Mouse (Mus musculus) kidney, adult 18-20 months (tissue): ENCODE results near the gene Asb8.
A peak's percentile ranks its signal among the peaks of the same experiment; 100 is the strongest.

ENCODE experiments used
- DNase-seq: peaks from one replicate; pipeline ENCODE4 v3.0.0; 2021

Gene Asb8

GRCm38 (mm10) chr15:98155272-98155671, 10.2 kb downstream of the Asb8 start:
- DNase-seq, result no peak

- no peak for DNase-seq
Observed at GRCm38 (mm10) chr15:98154631-98155030, 10.8 kb downstream of the Asb8 start.

DNA sequence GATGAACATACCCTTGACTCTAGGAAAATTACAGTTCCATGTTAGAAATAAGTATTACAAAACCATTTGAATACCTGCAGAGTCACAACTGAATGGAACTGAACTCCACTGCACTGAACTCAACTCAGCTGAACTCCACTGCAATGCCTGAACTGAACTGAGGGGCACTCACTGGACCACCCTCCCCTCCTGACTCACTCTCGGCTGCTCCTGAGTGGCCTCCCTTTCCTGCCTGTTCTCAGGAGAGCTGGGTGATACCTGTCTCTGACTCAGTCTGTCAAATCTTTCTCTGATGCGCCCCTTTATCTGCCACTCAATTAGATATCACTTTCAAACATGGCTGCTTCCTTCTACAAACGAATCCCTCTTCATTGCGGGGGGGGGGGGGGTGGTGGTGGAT, 11.3 kb downstream of the Asb8 start:
- DNase-seq, result no peak

GRCm38 (mm10) chr15:98153625-98154024, 11.8 kb downstream of the Asb8 start:
- DNase-seq, result no peak

DNA sequence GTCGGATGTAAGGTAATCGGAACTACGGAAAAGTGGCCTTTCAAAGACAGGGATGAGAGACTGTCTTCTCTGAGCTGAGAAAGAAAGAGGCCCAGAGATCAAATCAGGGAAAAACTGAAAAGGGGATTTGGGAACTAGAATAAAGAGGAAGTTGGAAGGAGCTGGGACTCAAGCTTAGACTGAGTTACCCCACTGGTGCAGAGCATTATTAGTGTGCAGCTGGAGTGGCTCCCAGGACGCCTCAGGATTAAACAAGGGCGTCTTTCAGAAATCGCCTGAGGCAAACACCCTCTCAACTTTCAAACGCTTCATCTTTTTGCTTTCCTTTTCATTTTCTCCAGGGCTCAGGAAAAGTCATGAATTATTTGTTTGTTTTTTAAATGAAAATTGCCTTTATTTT, 12.5 kb downstream of the Asb8 start:
- DNase-seq, result no peak

DNA sequence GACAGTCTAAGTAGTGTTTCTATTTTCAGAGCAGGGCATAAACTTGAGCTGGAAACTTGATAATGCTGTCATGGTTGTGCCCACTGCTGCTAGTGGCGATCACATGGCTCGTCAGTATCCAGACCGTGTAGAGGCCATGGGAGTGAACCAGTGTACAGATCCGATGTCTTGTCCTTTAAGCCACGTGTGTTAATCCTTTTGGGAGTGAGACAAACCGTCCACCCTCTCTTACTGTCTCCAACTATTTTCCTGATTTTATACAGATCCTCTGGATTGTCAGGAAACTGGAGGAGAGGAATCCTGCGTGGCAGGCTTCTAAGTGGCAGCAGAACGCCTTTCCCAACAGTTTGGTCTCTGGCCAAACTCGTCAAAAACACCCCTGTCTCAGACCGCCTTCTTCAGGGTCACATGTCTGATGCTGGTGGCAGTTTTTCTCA, 16.2 kb downstream of the Asb8 start:
- no peak for DNase-seq

DNA sequence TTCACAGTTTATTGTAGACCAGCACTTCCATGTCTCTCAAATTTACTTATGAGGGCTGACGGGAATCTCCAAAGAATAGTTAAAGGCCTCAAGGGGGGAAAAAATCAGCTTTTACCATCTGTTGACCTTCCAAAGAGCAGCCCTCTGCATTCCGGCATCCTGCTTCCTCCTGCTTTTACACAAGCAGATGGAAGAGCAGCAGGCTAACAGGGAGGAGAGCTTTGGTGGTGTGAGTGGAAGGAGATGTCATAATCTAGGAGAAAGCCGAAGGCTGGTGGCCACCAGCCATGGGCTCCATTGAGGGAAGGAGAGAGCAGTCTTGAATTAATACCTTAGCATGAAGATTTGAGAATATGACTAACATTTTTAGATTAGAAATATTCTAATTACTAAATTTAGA, 17.1 kb downstream of the Asb8 start:
- no peak for DNase-seq

- peak; percentile 91 for DNase-seq
Observed at GRCm38 (mm10) chr15:98145559-98146181, 19.8 kb downstream of the Asb8 start.

DNA sequence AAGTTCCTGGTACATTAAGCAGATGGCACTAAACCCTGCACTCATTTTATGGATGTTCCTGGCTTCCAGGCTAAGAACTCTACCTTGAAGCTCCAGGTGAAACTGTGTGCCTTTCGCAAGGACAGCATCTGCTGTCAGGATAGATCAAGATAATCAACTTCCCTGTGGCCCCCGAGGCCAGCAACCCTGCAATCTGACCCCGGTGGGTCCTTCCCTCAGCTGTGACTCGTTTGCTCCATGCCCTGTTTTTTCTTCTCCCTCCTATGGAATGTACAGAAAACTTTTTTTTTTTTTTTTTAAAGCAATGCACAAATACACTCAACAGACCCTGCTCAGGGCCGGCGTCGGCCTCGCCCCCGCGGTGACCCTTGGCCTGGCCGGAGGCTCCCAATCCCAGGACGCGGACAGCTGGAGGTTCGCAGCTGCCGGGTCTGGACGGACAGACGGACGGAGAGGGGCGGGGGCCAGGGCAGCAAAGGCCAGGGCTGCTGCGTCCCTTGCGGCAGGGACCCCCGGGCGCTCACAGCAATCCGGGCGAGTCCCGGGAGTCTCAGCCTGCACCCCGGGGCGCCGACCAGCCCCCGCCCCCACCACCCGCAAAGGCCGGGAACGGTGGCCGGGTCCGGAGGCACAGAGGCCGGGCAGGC, 20.4 kb downstream of the Asb8 start:
- no peak for DNase-seq

DNA sequence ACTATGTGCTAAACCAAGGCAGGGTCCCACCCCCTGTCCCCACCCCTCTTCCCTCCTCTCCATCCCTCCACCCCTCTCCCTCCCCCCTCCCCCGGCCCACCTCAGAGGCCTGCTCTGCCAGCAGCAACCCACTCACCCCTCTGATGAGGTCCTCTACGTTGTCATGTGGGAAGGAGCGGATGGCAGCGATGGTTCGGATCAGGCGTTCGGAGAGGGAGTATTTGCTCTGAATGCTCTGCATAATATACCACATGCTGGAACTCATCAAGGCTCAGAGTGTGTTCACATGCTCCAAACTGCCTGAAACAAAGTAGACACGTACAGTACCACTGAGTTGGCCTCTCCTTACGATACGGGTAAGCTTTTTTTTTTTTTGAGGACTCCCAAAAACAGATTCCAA, 22.9 kb downstream of the Asb8 start:
- no peak for DNase-seq

GRCm38 (mm10) chr15:98140809-98141208, 24.6 kb downstream of the Asb8 start:
- DNase-seq, result no peak

GRCm38 (mm10) chr15:98139763-98140162, 25.7 kb downstream of the Asb8 start:
- DNase-seq, result no peak

GRCm38 (mm10) chr15:98136871-98137270, 28.6 kb downstream of the Asb8 start:
- no peak for DNase-seq

DNA sequence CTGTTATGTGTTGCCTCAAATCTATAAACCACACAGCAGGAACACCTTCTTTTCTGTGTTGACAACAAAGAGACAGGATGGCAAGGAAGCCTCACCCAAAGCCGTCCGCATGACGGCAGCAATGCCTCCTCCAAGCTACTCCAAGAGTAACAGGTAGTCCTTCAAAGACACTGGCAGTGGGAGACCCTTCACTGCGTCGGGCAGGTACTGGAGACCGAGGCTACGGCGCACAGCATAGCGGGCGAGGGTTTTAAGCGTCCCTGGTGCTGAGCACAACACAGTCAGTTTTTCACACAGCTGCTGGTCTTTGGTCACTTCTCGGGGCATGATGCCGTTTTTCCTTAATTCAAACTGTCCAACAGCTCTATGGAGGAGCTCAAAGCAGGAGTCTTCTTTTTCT, 29.8 kb downstream of the Asb8 start:
- no peak for DNase-seq

DNA sequence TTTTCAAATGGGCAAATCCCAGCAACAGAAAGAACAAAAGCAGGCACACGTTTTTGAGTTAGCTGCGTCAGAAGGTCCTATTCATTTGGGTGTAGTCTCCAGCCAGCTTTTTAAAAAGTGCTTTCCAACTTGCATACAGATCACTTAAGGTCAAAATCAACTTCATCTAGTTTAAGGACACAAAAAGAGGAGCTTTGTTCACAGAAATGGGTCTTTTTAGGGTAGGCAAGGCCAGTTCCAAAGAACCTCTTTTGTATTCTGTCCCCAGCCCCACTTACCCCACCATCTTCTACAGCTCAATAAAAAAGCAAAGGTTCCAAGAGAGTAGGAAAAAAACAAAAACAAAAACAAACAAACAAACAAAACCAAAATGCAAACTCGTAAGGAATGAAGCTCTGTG, 30.8 kb downstream of the Asb8 start:
- no peak for DNase-seq

DNA sequence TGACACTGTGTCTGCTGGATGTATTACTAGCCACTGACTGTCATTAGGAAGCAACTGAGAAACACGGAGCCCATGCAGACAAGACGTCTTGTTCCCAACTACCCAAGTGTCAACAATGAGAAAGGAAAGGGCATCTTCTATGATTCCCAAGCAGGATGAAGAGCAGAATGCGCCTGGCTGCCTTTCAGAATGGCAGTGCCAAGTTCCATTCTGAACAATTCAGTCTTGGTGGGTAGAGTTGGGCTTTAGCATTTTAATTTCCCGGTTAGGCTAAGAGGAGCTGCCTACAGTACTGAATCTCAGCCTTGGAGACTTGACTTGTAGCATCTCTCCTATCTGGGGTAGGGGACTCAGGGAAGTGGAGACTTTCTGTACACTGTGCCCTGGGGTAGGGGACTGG, 31.4 kb downstream of the Asb8 start:
- no peak for DNase-seq

DNA sequence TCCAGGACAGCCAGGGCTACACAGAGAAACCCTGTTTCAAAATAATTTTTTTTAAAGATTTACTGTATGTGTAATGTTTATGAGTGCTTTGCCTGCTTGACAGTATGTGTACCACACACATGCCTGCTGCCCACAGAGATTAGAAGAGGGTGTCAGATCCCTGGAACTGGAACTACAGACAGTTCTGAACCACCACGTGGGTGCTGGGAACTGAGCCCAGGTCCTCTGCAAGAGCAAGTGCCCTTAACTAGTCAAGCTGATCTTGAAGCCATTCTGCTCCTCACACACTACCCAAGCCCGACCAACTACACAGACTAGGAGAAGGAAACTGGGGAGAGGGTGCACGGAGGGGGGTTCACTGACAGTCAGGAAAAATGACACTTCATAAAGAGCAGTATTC, 32.0 kb downstream of the Asb8 start:
- no peak for DNase-seq

GRCm38 (mm10) chr15:98131942-98132655, 33.3 kb downstream of the Asb8 start:
- no peak for DNase-seq

GRCm38 (mm10) chr15:98131451-98131850, 34.0 kb downstream of the Asb8 start:
- no peak for DNase-seq

DNA sequence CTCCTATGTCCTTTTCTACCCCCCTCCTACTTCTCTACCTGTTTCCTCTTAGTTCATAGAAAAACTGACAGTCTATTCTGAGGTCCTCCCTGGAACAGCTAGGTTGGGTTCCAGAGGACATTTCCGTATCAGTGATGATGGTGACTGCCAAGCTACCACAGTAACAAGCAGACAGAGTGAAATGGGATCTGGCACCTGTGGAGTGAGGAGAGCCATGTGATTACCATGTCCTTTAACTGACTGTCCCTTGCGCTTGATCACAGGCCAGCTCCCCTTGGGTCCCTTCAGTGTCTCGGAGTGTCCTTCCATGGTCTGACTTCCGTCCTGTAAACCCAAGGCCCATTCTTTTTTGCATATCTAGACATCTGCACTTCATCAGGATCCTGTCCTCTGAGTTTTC, 34.4 kb downstream of the Asb8 start:
- no peak for DNase-seq

DNA sequence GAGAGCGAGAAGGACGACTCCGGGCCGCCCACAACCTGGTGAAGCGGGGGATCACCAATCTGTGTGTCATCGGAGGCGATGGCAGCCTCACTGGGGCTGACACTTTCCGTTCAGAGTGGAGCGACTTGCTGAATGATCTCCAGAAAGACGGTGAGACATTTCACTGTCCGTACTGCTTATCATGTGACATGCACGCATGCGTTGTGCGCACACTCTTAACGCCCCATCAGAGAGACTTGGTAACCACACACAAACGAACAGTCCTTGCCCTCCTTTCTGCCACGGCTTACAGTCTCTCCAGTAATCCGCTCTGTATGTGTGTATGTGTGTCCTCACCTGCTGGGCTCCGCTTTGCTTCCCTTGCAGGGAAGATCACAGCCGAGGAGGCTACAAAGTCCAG, 44.6 kb downstream of the Asb8 start:
- DNase-seq, result no peak

DNA sequence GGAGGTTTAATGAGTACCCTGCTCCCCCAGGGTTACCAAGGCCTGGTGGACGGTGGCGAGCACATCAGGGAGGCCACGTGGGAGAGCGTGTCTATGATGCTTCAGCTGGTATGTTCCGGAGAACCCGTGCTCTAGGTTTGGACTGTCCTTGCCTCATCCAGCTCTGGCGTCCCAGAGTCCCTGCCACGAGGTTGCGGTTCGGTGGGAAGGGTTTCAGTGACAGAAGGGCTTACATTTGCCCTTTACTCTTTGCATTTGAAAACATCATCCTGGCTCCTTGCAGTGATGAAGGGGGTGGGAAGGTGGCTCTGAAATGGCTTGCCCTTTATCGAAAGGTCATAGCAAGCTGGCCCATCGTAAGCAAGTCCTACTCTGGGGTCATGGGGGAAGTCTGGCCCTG, 46.1 kb downstream of the Asb8 start:
- no peak for DNase-seq

GRCm38 (mm10) chr15:98116287-98116686, 49.1 kb downstream of the Asb8 start:
- no peak for DNase-seq

DNA sequence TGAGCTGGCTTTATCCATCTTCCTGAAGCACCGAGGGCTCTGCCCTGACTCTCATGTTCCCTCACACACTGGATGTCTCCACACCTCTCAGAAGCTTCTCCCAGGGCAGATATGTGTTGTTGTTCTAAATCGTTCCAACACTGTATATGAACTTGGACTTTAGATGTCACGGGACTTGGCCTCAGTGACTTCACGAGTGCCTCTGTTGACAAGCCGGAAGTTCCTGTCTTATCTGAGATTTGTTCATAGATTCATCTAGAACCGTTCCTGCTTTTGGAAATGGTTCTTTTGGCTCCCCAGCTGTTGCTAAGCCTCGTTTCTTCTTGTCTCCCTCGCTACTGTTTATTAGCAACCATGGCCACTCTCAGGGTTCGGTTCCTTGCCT, 49.7 kb downstream of the Asb8 start:
- DNase-seq, result no peak
